Mouse (Mus musculus) CH12F3 (cell line): ENCODE results near the gene Ubl7.

ENCODE experiments used
- in situ Hi-C: fragments of 300-500 bp; cut with MboI; formaldehyde crosslinking; loops from 2 replicates; pipeline ENCODE4 v1.14.3; 2020; ENCODE audit warnings: low sequenced_read_pairs

Gene Ubl7

DNA sequence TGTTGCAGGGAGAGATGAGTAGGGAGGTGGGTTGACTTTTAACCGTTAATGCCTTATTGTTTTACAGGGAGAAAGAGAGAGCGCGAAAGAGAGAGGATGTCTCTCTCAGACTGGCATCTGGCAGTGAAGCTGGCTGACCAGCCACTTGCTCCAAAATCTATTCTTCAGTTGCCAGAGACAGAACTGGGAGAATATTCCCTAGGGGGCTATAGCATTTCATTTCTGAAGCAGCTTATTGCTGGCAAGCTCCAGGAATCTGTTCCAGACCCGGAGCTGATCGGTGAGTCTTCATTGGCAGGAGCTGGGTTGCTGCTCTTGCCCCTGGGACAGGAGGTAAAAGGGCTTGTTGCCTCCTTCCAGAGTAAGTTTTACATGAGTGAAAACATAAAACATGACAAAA is 1.8 kb downstream of the Ubl7 start:
- in situ Hi-C loops = no loop called here

DNA sequence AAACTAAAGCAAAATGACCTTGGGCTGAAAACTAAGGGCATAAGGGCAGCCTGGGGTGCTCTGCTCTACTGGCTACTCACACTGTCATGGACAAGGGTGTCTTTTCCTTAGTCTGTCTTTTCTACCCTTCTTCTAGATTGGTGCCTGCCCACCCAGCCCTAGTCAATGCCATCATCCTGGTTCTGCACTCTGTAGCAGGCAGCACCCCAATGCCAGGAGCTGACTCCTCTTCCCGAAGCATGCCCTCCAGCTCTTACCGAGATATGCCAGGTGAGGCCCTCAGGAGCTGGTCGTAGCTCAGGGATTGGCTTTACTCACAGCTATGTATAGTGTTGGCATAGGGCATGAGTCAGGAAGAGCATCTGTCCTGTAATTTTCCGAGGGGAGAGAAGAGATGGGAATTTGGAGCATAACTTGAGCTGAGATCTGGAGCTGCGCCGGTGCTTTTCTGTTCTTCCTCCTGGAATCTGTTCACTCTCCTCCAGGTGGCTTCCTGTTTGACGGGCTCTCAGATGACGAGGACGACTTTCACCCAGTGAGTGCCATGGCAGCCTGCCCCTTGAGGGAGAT is 10.8 kb downstream of the Ubl7 start:
- in situ Hi-C loops = no loop called here

DNA sequence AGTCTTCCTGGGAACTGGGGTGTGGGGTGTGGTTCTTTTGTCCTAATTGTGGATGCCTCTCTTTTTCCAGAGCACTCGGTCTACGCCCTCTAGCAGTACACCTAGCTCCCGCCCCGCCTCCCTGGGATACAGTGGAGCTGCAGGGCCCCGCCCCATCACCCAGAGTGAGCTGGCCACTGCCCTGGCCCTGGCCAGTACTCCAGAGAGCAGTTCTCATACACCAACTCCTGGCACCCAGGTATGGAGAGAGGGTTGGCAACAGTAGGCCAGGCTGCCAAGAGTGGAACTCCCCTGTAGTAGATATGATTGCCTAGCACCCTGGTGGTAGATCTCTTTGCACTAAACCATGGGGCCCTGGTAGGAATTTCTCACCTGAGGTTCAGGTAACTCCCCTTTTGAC is 11.6 kb downstream of the Ubl7 start:
- in situ Hi-C loops = no loop called here

DNA sequence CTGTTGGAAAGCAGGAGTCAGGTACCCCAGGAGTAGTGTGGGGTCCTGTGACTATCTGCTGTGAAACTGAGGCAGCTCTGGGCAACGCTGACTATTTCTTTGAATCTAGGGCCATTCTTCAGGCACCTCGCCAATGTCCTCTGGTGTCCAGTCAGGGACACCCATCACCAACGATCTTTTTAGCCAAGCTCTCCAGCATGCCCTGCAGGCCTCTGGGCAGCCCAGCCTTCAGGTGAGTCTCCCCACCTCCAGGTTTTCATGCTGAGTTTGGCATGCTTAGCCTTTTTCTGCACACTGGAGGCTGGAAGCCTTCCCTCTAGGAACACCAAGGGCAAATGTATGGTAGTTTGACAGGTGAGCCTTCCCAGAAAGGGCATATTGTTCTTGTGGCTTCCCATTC is 12.3 kb downstream of the Ubl7 start:
- in situ Hi-C loops = no loop called here

DNA sequence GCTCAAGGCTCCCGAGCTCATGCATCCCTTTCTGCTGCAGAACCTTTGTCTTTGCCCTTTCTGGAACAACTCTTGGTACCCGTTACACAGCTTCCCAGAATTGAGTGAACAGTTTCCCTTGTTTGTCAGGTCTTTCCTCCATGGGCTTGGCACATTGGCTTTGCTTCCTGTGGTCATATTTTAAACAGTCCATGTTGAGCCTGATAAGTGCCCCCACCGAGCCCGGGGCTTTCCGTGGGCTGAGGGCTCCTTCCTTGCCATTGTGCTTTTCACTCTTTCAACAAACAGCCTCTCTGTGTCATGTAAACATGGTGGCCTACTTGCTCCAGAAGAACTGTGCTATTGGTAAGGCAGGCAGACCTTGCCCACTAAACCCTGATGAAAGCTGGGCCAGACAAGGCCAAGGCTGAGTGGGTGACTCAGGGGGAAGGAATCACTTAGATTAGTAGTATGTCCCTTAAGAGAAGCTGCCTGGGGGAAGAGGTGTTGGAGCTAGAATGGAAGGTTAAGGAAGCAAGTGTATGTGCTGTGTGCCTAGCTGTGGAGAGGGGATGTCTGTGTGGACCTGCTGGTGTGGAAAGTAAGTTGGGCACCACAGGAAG is 20.5 kb downstream of the Ubl7 start:
- in situ Hi-C loops = no loop called here

DNA sequence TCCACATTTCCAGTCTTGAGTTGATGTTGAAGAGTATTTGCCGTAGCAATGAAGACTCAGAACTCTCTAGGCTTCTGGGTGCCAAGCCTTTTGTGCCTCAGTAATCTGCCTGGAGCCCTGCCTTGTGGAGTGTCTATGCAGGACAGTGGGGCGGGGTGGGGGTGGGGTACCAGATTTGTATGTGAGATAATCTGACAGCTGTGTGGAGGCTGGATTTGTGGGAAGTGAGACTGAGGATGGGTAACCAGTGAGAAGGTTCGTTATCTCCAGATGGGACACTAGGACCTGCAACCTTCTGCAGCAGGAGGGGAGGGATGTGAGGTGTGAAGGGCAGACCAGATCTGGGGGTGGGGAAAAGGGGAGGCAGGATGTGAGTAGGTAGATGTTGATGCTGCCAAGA is 21.5 kb downstream of the Ubl7 start:
- in situ Hi-C loops = no loop called here

DNA sequence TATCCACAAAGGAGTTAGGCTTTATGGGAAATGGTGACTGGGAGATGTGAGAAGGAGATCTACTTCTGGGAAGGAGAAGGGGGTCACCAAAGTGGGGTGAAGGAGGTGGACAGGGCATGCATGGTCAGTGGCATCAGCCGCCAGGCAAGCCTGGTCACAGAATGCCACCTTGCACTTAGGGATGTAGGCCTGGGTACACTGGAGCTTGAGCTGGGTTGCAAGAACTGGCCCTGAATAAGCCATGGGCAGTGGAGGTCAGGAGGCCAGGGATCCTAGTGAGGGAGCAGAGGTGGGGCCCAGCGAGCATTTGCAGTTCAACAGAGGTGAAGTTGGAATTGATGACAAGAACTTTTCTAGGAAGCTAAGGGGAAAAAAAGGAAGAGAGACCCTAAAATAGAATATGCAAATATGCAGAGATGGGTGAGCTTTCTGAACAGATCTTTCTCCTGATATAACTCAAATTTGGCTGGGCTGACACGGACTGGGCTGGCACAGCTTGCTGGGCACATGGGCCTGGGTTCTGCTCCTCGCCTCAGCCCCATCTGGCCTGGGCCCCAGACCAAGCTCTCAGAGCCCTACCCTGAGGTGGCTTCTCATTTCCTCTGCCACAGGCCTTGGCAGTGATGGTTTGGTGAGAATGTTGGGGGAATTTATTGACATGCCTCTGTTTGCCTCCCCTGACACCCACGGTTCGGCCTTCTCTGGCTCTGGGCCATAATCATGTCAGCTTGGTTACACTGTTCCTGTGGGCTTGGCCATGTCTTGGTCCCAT is 22.2 kb downstream of the Ubl7 start:
- in situ Hi-C loops = no loop called here

DNA sequence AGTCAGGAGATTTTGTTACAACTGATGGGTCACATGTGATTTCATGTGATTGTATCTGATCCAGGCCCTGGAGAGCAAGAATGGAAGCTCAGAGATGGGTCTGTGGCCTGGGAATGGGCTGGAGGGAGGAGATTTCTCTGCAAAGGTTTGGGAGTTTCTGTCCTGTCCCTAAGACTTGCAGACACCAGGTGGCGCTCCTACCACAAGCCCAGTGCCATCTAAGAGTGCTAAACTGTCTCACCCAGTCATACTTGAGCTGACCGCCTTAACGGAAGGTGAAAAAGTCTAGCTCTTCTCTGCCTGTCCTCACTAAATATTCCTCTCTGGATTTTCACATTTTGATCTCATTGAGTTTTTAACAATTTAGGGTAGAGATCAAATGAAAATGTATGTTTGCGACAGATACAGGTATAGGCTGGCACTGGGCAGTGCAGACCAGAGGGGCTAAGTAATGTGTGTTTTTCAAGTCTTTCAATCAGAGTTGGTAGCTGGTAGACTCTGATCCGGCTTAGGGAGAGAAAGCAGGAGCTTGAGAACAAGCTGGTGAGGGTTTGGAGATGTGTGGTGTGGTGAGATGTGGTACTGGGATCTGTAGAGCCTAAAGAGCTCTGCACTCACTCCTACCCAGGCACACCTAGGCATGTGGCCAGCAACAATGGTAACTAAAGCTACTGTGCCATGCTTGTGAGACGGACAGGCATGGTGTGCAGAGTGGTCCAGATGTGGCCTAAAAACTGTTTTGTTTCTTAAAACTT is 25.1 kb downstream of the Ubl7 start:
- in situ Hi-C loops = loop anchor here (5.0 kb wide), 1 partner anchor 56 kb away; no protein-coding TSS in a partner anchor

DNA sequence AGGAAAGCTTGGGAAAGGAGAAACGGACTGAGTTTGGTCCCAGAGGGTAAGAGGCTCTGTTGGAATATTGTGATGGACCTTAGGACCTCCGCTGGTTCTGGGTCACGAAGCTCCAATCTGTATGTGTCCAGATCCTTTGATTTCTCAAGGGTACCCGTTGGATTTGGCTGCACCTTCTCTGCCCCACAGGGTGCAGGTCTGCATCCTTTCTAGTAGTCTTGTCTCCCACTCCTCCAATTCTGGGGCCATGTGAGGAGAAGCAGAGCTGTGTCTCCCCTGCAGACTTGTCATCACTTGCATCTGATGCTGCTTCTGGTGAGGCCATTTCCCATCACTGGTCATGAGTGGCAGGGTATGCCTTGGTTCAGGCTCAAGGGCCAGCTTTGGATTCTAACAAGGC is 26.4 kb downstream of the Ubl7 start:
- in situ Hi-C loops = loop anchor here (5.0 kb wide), 1 partner anchor 55 kb away; no protein-coding TSS in a partner anchor

DNA sequence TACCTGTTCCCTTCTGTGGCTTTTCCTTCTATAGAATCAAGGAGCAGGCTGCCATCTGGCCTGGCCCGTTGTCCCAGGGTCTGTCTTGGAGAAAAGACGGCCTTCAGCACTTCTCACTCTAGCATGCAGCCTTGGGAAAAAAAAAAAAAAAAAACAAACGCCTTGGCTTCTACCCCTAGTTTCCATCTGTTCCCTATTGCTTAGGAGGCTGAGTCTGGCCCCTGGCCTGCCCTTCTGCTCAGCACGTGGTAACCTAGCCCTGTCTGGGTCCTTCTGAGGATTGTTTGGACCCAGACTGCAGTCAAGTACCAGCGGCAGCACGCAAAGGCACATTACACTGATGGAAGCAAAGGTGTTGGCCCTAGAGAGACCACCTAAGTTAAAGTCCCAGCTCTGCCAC is 26.9 kb downstream of the Ubl7 start:
- in situ Hi-C loops = loop anchor here (5.0 kb wide), 1 partner anchor 55 kb away; no protein-coding TSS in a partner anchor

DNA sequence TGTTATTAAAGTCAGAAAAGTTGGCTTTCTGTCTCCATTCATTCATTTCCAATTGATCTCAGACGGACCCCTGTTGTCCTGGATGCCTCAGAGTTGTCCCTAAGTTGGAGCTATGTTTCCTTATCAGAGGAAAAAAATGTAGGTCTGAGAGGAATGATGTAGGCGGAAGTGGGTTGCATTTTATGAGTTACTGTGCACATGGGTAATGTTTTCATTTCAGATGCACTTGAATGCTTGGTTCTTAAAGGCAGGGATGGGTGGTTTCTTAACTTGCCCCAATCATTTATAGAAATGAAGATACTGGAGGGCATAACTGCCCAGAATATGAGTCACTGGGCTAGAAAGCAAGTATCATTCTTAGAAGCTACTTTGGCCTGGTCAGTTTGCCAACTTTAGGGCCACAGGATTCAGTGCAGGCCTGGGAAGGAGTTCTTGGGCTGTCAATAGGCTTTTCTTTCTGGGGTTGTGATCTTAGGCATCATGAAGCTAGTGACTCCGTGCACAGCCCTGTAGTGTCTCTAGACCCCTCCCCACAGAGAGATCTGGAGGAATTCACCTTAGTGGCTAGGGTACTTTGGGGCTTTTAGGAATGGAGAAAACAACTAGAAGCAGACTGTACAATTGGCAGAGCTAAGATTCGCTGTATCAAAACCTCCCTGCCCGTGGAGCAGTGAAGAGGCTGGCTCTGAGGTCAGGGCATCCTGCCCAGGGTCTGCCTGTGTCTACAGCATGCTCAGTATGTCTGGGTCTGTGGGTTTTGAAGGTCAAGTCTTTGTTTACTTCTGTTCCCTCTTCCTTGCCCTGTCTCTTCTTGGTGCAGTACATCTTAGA is 27.7 kb downstream of the Ubl7 start:
- in situ Hi-C loops = loop anchor here (5.0 kb wide), 1 partner anchor 54 kb away; no protein-coding TSS in a partner anchor

DNA sequence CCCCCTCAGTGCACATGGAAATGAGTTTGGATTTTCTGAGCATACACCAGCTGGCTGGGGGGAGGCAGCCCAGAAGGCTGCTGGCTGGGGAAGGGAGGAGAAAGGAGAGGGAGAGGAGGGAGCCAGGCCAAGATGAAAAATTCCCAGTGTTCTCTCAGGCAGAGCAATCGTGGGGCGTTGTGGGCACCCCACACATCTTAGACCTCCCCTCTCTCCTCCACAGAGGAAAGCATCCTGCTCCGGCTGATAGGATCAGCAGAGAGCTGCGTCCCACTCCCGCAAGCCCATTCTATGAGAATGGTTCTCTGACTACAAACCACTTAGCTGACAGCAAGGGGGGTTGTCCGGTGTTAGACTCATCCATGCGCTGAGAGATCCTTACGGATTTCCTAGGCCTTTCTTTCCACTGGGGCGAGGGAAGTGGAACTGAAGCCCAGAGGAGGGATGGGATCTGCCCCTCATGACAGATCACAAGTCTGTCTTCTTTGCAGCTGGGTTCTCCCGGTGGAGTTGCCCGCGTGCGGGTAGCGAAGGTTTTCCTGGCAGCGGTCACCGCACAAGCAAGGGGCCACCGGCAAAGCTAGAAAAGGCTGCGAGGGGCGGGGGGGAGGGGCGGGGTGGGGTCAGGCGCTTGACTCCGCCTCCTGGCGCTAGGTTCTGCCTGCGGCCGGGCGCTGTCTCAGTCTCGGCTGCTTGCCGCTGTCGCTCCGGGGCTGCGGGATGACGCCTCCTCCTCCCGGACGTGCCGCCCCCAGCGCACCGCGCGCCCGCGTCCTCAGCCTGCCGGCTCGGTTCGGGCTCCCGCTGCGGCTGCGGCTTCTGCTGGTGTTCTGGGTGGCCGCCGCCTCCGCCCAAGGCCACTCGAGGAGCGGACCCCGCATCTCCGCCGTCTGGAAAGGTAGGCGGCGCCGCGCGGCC is 28.9 kb downstream of the Ubl7 start, which contains the start of gene Sema7a:
Gene Sema7a (plus strand): TSS at position 682 of the 918 bp plus-strand sequence.
- in situ Hi-C loops = loop anchor here (5.0 kb wide), 1 partner anchor 53 kb away; no protein-coding TSS in a partner anchor

DNA sequence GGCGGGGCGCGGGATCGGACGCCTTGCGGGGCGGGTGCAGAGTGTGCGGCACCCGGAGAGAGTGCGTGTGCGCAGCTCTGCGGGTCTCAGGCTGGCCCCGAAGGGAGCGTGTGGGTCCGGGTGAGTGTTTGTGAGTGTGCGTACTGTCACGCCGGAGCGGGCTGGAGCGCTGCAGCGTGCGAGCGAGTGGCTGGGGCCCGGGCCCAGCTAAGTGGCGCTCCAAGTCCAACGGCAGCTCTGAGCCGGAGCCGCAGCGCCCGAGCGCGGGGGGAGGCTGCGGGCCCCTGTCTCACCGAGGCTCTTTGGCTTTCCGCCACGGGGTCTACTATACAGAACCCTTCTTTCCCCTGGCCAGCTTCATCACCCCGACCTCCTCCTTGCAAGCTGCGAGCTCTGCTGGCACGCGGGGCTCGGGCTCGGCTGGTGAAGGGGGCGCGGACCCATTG is 29.6 kb downstream of the Ubl7 start:
- in situ Hi-C loops = no loop called here

DNA sequence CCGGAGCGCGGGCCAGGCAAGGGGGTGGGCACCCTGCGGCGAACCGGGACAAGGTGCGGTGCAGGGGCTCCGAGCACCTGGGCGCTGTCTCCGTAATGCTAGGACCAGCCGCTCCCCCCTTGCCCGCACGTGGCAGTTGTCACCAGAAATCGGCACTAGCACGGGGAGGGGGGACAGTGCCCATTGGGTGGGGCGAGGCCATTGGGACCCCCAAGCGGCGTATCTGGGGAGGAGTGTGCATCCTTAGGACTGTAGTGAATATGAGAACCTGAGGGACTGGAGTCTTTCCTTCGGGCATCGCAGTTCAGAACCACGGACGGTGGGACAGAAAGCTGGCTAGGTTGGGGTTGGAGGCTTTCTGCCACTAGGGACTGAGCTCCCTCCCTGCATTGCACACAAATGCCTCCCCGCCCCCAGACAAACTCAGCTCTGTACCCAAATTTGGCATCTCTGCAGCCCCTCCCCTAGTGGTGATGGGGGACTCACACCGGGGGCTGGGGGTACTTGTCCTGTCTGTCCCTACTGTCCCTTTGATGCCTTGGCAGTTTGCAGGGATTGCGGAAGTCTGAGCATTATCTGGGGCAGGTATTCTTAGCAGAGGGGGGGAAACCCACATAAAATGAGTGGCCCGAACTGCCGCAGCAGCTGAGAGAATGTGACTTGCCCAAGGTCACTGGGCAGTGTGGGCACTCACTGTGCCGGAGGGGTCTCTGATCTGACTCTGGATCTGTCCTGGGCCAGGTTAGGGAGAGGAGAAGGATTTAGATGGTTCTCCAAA is 30.3 kb downstream of the Ubl7 start:
- in situ Hi-C loops = no loop called here

DNA sequence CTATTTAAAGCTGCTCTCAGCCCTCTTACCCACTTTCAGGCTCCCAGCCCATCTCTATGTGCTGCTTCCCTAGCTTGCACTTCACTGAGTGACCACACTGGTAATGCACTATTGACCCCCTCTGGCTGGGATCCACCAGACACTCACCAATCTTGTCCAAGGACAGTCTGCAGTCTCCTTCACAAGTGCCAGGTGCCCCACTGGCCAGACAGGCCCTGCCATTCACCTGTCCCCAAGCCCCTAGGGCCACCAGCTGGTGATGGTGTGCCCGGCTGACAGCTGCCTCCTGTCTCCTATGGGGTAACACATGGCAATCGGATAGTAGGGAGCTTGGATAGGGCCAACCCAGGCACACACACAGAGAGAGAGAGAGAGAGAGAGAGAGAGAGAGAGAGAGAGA is 31.3 kb downstream of the Ubl7 start:
- in situ Hi-C loops = no loop called here

DNA sequence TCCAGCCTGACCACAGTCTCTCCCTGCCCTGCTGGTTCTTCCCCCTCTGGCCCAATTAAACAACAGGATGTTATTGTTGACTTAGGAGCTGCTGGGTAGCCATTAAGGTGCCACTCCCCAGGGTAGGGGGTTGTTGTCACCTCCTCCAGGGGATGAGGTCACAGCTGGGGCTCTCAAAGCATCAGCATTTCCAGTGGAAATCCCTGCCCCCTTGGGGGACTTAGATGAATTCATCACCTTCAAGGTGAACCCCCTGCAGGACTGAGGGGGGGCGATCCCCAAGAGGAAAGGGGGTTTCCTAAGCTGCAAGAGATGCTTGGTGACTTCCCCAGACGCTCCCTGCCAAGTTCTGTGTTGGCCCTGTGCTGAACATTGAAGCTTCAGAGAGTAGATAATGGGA is 32.3 kb downstream of the Ubl7 start:
- in situ Hi-C loops = no loop called here

DNA sequence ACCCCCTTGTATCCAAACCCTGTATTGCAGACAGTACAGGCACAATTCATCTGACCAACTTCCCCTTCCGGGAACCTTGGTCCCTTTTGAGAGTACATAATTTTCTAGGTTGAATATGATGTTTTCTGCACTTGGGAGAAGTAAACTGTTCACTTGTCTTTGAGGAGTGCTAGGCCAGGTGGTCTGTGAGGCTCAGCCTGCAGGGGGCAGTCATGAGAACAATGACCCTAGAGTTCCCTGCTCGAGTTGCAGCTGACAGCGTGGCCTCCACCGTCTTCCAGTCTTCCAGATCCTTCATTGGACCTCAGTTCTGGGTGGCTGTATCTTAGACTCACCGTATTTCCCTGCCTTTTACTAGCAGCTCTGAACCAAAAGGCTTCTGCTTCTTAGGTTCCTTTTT is 33.8 kb downstream of the Ubl7 start:
- in situ Hi-C loops = no loop called here

DNA sequence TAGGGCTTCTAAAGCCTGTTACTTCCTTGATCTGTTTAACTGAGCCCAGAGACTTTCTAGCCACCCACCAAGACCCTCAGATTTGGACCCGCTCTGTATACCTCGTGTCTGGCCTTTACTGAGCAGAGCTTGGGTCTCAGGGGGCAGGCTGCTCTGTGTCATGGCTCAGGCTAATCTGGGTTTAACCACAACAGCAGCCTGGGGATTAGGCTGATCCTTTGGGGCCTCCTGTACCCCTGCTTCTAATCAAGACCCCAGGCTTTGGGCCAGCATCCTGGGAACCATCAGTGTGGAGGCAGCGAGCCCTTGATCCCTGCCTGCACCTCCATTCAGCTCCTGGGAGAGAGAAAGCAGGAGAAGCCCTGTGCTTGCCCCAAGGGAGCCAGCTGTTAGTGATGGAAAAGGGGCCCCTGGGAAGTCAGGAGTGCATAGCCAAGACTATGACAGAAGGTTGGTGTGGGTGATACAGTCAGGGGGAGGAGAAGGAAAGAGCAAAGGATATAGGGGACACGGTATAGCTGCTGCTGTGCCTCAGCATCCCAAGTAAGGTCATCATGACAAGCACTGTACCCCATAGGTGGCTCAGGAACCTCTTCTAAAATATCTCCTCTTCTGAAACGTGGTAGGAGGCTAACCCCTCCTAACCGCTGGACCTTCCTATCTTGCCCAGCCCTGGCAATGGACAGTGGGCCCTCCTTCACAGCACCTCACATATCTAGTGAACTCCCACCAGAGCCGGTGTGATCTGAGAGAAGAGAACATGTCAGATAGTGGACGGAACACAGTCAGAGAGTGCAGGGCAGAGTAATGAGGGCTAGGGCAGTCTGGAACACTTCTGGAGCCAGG is 35.2 kb downstream of the Ubl7 start:
- in situ Hi-C loops = no loop called here
